Mouse (Mus musculus) brain, embryonic 14.5 days (tissue): Measurements from ENCODE around the gene Rad54l2.

Experiments used
- CTCF ChIP-seq: fragments of 200-500 bp; IDR thresholded peaks from 2 replicates; pipeline ENCODE4 v1.5.1; 2012; ENCODE audit warnings: inconsistent platforms, mild to moderate bottlenecking, moderate library complexity, borderline replicate concordance; ENCODE audit not compliant: insufficient read depth, insufficient read length; ENCODE audit errors: extremely low read depth
- POLR2A ChIP-seq: fragments of 200-500 bp; IDR thresholded peaks from 2 replicates; pipeline ENCODE4 v1.6.1; 2012; ENCODE audit warnings: mild to moderate bottlenecking, inconsistent platforms, borderline replicate concordance; ENCODE audit not compliant: poor library complexity, insufficient read depth, insufficient read length, severe bottlenecking; ENCODE audit errors: extremely low read depth

DNA sequence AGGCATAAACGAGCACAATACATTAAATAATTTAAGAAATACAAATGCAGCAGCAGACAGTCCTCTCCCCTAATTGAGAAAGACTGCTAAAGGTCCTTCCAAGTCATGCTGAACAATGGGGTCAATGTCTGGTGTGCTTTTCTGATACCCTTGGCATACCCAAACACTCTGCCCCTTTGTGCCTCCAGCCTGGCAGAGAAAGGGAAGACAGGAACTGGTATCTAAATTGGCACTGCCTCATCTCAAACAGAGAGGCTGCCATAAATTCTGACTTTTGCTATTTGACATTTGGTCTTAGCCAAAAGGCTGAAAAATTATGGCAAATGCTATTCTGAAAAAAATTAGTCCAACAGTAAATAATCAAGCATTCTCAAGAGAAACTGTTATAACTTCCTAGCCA is 49.9 kb downstream of the Rad54l2 start:
- TF ChIP-seq CTCF: no peak
- TF ChIP-seq POLR2A: no peak
